Mouse (Mus musculus) liver, embryonic 16.5 days (tissue): ENCODE measurements around the gene Lamc2. TPM values are rescaled to one million over a fixed set of nuclear protein-coding genes. Genes with fewer than 3 reads are reported as not detected.

Experiments used
- ATAC-seq: fragments of 200-750 bp; cut with Nextera tagmentation; 2 replicates; pipeline ENCODE4 v1.8.0; 2017; ENCODE audit warnings: low read depth, mild to moderate bottlenecking, moderate number of reproducible peaks, moderate library complexity
- H3K27ac ChIP-seq: fragments of 300-500 bp; sonication (generic); 2 replicates; pipeline ENCODE4 v1.5.1; 2014; ENCODE audit warnings: mild to moderate bottlenecking, low read length
- H3K27me3 ChIP-seq: fragments of 300-500 bp; sonication (generic); 2 replicates; pipeline ENCODE4 v1.6.1; 2014; ENCODE audit warnings: low read depth, low read length, mixed read lengths; ENCODE audit not compliant: control insufficient read depth, insufficient read depth
- H3K36me3 ChIP-seq: fragments of 300-500 bp; sonication (generic); 2 replicates; pipeline ENCODE4 v1.6.1; 2014; ENCODE audit warnings: mild to moderate bottlenecking; ENCODE audit not compliant: control insufficient read depth, insufficient read depth
- H3K4me1 ChIP-seq: fragments of 300-500 bp; sonication (generic); 2 replicates; pipeline ENCODE4 v1.6.1; 2014; ENCODE audit warnings: low read depth, low read length, mixed read lengths; ENCODE audit not compliant: control insufficient read depth
- H3K4me2 ChIP-seq: fragments of 300-500 bp; sonication (generic); 2 replicates; pipeline ENCODE4 v1.6.1; 2014; ENCODE audit warnings: low read depth, low read length, mixed read lengths
- H3K4me3 ChIP-seq: fragments of 300-500 bp; sonication (generic); 2 replicates; pipeline ENCODE4 v1.5.1; 2014; ENCODE audit warnings: low read depth, mild to moderate bottlenecking, low read length
- H3K9ac ChIP-seq: fragments of 300-500 bp; sonication (generic); 2 replicates; pipeline ENCODE4 v1.6.1; 2014; ENCODE audit warnings: low read depth, low read length
- H3K9me3 ChIP-seq: fragments of 300-500 bp; sonication (generic); replicated peaks from 2 replicates; pipeline ENCODE4 v1.6.1; 2016; ENCODE audit warnings: low read length; ENCODE audit not compliant: control insufficient read depth
- WGBS: fragments of 180-500 bp; shearing (Covaris S2); extraction: QIAGEN DNeasy Blood & Tissue Kit; methylation state at CpG from one replicate; pipeline ENCODE4 v1.1.7; 2014; ENCODE audit not compliant: insufficient replicate concordance; 5-methylcytosine and 5-hydroxymethylcytosine counted together
- polyA plus RNA-seq: library from polyadenylated mRNA; unstranded; fragments of >200 nt; fragmentation: Nextera tagmentation; extraction: Ambion mirVana; gene quantifications from 2 replicates; pipeline ENCODE4 v1.2.1, GENCODE M21; 2015

The Lamc2 gene
- polyA plus RNA-seq, 1 experiment from 2014 or later: 0.39 TPM

GRCm38 (mm10) chr1:153168293-153168692, 18.0 kb downstream of the Lamc2 start:
- no peak overlapping the region for H3K9ac ChIP-seq
- 59% methylated on average over 5 of the region's 5 CpGs for WGBS
- no peak for ATAC-seq

DNA sequence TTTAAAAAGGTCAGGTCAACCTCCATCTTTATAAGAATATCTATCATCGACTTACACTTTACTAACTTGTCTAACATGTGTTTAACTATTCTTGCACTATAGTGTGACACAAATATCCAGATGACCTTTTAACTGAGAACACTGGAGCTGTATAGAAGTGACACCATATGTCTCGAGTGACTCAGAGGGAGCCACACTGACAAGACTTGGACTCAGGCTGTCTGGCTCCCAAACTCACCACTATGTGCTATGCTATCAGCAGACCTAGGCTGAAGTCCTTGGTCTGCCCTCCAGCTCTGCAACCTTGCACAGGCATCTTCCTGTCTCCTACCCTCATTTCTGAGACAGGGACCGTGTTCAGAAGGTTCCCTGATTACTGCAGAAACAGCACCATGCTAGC, 22.4 kb downstream of the Lamc2 start:
- Histone ChIP-seq H3K27ac (no peak overlapping the region), H3K9me3 (no peaks in the 10 kb centered on the region), H3K9ac (no peak overlapping the region), H3K27me3 (no peaks in the 10 kb centered on the region), H3K4me1 (no peaks in the 10 kb centered on the region), H3K4me3 (no peak overlapping the region), H3K36me3 (no peaks in the 10 kb centered on the region), H3K4me2 (no peak overlapping the region)
- WGBS: 48% methylated on average over 3 of the region's 3 CpGs
- ATAC-seq: no peak

More at GRCm38 (mm10) chr1:153168293-153168692, 18.0 kb downstream of the Lamc2 start:
- Histone ChIP-seq H3K4me2 (no peak overlapping the region), H3K27ac (no peak overlapping the region), H3K9me3 (no peaks in the 10 kb centered on the region), H3K4me1 (no peaks in the 10 kb centered on the region), H3K27me3 (no peaks in the 10 kb centered on the region), H3K4me3 (no peak overlapping the region), H3K36me3 (no peaks in the 10 kb centered on the region)

GRCm38 (mm10) chr1:153159137-153159536, 27.1 kb downstream of the Lamc2 start:
- H3K9me3 ChIP-seq: no peaks in the 10 kb centered on the region
- no peaks in the 10 kb centered on the region for H3K4me1 ChIP-seq
- ATAC-seq: no peak
- H3K4me2 ChIP-seq: no peak overlapping the region
- H3K27me3 ChIP-seq: no peaks in the 10 kb centered on the region
- 83% methylated on average over 4 of the region's 4 CpGs for WGBS
- no peak overlapping the region for H3K4me3 ChIP-seq
- no peak overlapping the region for H3K27ac ChIP-seq
- H3K36me3 ChIP-seq: no peaks in the 10 kb centered on the region
- no peak overlapping the region for H3K9ac ChIP-seq

DNA sequence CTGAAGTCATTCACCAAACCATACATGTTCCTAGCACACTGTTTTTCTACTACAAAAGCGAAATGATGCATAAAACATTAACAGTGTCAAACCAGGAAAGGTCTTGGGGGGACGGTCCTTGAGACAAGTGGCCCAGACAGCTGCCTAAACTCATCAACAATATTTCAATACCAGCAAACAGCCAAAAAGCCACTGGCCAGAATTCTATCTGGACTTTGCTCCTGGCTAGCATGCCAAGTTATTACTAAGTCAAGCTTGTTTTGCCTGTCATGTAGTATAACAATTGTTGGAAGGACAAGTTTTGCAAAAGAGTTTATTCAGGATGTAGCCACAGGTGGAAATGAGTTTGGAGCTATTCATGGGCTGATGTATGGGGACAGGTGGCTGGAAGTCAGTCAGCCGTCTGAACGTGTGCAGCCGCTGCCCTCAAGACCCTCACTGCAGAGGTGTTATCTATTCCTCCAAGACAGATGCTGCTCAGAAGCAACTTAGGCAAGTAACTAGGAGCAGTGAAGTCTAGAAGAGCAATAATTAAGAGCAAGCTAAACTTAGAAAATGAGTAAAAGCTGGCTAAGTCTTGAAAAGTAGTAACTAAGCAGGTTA, 29.1 kb downstream of the Lamc2 start:
- Histone ChIP-seq H3K4me3 (no peak overlapping the region), H3K4me2 (no peak overlapping the region), H3K36me3 (no peaks in the 10 kb centered on the region), H3K9ac (no peak overlapping the region), H3K9me3 (no peaks in the 10 kb centered on the region), H3K27ac (no peak overlapping the region), H3K4me1 (no peaks in the 10 kb centered on the region), H3K27me3 (no peaks in the 10 kb centered on the region)
- no peak for ATAC-seq
- 62% methylated on average over 5 of the region's 5 CpGs for WGBS

DNA sequence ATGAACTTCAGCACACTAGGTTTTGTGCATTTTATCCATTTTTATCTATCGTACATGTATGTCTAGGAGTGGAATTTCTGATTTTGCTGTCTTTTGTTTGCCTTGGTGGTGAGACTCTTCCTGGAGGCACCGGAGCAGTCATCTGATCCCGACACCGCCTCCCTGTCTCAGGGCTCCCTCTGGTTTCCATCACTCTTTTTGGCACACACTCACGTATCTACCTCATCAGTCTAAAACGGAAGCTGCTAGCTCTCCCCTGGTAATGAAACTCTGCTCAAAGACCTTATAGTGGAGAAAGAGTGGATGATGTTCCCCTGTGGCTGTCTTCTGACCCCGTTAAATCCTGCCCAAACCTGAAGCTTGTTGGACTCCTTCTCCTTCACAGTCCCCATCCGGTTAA, 30.9 kb downstream of the Lamc2 start:
- no peak overlapping the region for H3K4me2 ChIP-seq
- H3K4me3 ChIP-seq: no peak overlapping the region
- H3K27ac ChIP-seq: no peak overlapping the region
- H3K4me1 ChIP-seq: no peaks in the 10 kb centered on the region
- H3K27me3 ChIP-seq: no peaks in the 10 kb centered on the region
- 73% methylated on average over 8 of the region's 8 CpGs for WGBS
- H3K9me3 ChIP-seq: no peaks in the 10 kb centered on the region
- H3K36me3 ChIP-seq: no peaks in the 10 kb centered on the region
- no peak for ATAC-seq
- H3K9ac ChIP-seq: no peak overlapping the region

DNA sequence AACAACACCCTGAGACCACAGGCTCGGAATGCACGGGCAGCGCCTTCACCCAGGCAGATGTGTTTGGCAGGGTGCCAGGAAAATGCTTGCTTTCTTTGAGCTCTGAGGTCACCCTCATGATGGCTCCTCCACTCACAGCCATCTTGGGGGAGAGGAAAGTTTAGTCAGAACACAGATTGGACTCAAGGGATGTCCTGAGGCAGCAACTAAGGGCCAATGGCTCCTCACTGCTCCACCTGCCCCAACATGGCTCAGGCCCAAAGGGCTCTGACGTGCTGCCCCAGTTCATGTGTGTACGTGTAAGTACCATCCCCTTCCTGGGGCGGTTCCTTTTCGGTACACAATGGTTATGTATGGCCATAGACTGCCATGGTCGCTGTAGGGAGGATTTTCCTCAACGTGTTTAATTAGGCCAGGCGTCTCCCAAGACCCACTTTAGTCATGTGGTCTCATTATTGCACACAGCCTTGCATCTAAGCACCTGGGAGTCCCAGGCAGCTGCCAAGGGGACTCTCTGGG, 32.6 kb downstream of the Lamc2 start:
- no peak overlapping the region for H3K27ac ChIP-seq
- H3K36me3 ChIP-seq: no peaks in the 10 kb centered on the region
- H3K9me3 ChIP-seq: no peaks in the 10 kb centered on the region
- no peak overlapping the region for H3K4me3 ChIP-seq
- H3K27me3 ChIP-seq: no peaks in the 10 kb centered on the region
- H3K4me1 ChIP-seq: no peaks in the 10 kb centered on the region
- H3K4me2 ChIP-seq: no peak overlapping the region
- WGBS: 65% methylated on average over 10 of the region's 10 CpGs
- no peak for ATAC-seq
- H3K9ac ChIP-seq: no peak overlapping the region

DNA sequence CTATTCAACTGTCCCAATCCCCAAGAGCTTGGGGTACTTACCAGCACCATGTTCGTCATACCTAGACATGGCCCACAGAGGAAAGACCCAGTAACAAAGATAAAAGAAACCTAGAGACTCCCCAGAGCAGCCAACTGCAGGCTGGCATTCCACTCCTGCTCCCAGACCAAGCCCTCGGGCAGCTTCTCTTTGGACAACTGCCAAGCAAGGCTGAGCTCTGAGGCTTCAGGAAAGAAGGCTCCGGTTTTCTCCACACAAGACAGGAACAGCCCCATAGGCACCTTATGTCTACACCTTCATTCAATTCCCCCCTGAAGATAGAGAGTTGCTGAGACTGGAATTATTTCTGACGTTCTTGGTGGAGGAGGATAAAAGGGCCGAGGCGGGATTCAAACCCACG, 33.7 kb downstream of the Lamc2 start:
- Histone ChIP-seq H3K9me3 (no peaks in the 10 kb centered on the region), H3K9ac (no peak overlapping the region), H3K4me1 (no peaks in the 10 kb centered on the region), H3K27ac (no peak overlapping the region), H3K4me2 (no peak overlapping the region), H3K27me3 (no peaks in the 10 kb centered on the region), H3K4me3 (no peak overlapping the region), H3K36me3 (no peaks in the 10 kb centered on the region)
- WGBS: 66% methylated on average over 7 of the region's 7 CpGs
- ATAC-seq: no peak

- ATAC-seq: no peak
- no peaks in the 10 kb centered on the region for H3K4me1 ChIP-seq
- H3K36me3 ChIP-seq: no peaks in the 10 kb centered on the region
- H3K9ac ChIP-seq: no peak overlapping the region
- H3K27me3 ChIP-seq: no peaks in the 10 kb centered on the region
- no peaks in the 10 kb centered on the region for H3K9me3 ChIP-seq
- no peak overlapping the region for H3K4me2 ChIP-seq
- no peak overlapping the region for H3K27ac ChIP-seq
- H3K4me3 ChIP-seq: no peak overlapping the region
- 60% methylated on average over 5 of the region's 5 CpGs for WGBS
Measured at GRCm38 (mm10) chr1:153145791-153146190, 40.5 kb downstream of the Lamc2 start.

DNA sequence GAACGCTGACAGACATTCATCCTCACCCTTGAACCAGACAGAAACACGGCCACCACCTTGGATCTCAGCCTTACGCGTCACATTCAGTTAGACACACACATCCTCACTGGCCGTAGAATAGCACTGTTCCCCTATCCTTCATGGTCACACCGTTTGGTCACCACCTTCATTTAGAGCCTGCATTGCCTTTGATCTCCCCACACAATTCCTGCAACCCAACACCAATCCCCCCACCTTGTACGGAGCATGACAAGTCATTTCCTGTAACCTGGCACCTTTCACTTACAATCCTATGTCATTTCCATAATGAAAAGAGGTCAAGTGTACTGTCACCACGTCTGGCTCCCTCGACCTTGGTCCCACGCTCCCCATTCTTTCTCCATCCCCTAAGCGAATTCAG, 42.2 kb downstream of the Lamc2 start:
- Histone ChIP-seq H3K4me2 (no peak overlapping the region), H3K36me3 (no peaks in the 10 kb centered on the region), H3K9ac (no peak overlapping the region), H3K9me3 (no peaks in the 10 kb centered on the region), H3K27me3 (no peaks in the 10 kb centered on the region), H3K4me3 (no peak overlapping the region), H3K4me1 (no peaks in the 10 kb centered on the region), H3K27ac (no peak overlapping the region)
- ATAC-seq: no peak
- WGBS: 64% methylated on average over 11 of the region's 11 CpGs
